Mouse (Mus musculus) right cerebral cortex, postnatal 14 days (tissue): ENCODE results near the gene Mau2.
"Not testable (repeated sequence)": the region's sequence is repeated elsewhere in the genome, so short reads cannot be mapped to it uniquely, and the experiment has no call there.

Source experiments
- DNase-seq: peaks from one replicate; pipeline ENCODE4 v3.0.0; 2022

Mau2 gene

GRCm38 (mm10) chr8:70023596-70023995 is 18.9 kb downstream of the Mau2 start:
- no peak for DNase-seq

- DNase-seq: no peak
Measured at GRCm38 (mm10) chr8:70015017-70015416, 27.5 kb downstream of the Mau2 start.

GRCm38 (mm10) chr8:70012763-70013162 is 29.8 kb downstream of the Mau2 start:
- DNase-seq: no peak

GRCm38 (mm10) chr8:70012350-70012749 is 30.2 kb downstream of the Mau2 start:
- no peak for DNase-seq

GRCm38 (mm10) chr8:70010796-70011195 is 31.7 kb downstream of the Mau2 start:
- DNase-seq: not testable (repeated sequence)

GRCm38 (mm10) chr8:70005178-70005577 is 37.4 kb downstream of the Mau2 start:
- no peak for DNase-seq

- no peak for DNase-seq
Measured at GRCm38 (mm10) chr8:70004345-70004744, 38.2 kb downstream of the Mau2 start.

- no peak for DNase-seq
Measured at GRCm38 (mm10) chr8:70003204-70003657, 39.3 kb downstream of the Mau2 start.

- DNase-seq: not testable (repeated sequence)
Measured at GRCm38 (mm10) chr8:70001892-70002191, 40.7 kb downstream of the Mau2 start.

- DNase-seq: peak; percentile 19
Measured at GRCm38 (mm10) chr8:70001176-70001891, 41.2 kb downstream of the Mau2 start.

- no peak for DNase-seq
Measured at GRCm38 (mm10) chr8:70000226-70000625, 42.3 kb downstream of the Mau2 start.

- DNase-seq: no peak
Measured at GRCm38 (mm10) chr8:69999236-69999635, 43.3 kb downstream of the Mau2 start.

- DNase-seq: no peak
Measured at GRCm38 (mm10) chr8:69998706-69999105, 43.8 kb downstream of the Mau2 start.

GRCm38 (mm10) chr8:69996589-69997285 is 45.8 kb downstream of the Mau2 start:
- no peak for DNase-seq

GRCm38 (mm10) chr8:69995776-69996588 is 46.6 kb downstream of the Mau2 start, which contains the start of gene Gatad2a:
TSS of gene Gatad2a (minus strand) at chr8:69996384.
- DNase-seq: peak; percentile 99

GRCm38 (mm10) chr8:69995422-69995775 is 47.1 kb downstream of the Mau2 start:
- no peak for DNase-seq

GRCm38 (mm10) chr8:69988936-69989335 is 53.6 kb downstream of the Mau2 start:
- not testable (repeated sequence) for DNase-seq

- no peak for DNase-seq
Measured at GRCm38 (mm10) chr8:69987744-69988143, 54.8 kb downstream of the Mau2 start.

GRCm38 (mm10) chr8:69984876-69985553 is 57.5 kb downstream of the Mau2 start:
- no peak for DNase-seq

GRCm38 (mm10) chr8:69978456-69978855 is 64.1 kb downstream of the Mau2 start:
- DNase-seq: no peak

- DNase-seq: no peak
Measured at GRCm38 (mm10) chr8:69974806-69975205, 67.7 kb downstream of the Mau2 start.

GRCm38 (mm10) chr8:69974194-69974614 is 68.3 kb downstream of the Mau2 start:
- peak; percentile 87 for DNase-seq
